Mouse (Mus musculus) NIH3T3 (cell line): ENCODE measurements around the gene Adam29.

Experiments
- DNase-seq: peaks from one replicate; pipeline ENCODE4 v3.0.0-alpha.2; 2012; ENCODE audit warnings: low read depth

Gene Adam29

GRCm38 (mm10) chr8:55906848-55907247 lies at the start of gene Adam29:
TSS of gene Adam29 (minus strand) at chr8:55906948.
- DNase-seq = no peak

DNA sequence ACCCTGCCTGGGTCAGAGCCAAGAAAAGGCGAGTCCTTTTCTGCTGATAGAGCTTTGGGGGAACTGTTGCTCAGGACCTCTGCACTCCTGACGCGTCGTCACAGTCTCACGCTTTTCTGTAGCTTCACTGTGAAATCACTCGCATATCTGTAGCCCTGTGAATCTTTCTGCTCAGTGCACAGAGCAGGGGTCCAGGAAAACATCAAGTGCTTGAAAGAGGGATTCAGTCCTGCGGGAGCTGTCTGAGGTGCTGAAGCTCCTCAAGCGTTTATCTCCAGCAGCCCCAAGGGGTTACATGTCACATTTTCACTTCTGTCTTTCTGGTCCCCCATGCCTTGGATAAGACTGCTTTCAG lies 33.8 kb upstream of the Adam29 start:
- peak; percentile 36 for DNase-seq

DNA sequence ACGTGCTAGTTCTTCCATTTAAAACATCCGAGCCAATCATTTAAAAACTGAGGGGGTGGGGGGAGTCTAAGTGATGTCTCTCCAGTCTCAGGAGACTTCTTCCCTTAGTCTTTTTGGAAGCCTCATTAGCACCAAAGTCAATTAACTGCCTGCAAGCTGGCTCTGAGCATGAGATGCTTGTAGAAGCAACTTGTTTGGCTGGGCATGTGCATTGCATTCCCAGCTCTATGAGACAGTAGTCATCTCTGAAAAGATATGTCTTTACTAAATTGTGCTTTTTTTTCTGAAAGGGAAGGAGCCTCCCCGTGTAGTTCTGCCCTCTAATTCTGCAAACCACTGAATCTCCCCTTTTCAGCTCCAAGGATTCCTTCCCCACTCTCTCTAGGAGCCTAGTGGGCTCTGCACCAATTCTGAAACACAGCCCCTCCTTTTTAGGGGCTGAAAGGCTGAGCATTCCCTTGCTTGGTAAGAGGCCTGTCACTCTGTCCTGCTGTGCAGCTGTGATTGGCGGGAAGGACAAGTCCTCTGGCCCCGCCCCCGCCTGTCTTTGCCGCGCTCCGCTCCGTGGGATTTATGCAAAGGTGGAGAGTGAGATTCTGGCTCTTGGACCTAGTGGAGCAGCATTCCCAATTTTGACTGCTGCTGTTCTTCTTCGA lies 33.2 kb upstream of the Adam29 start, which contains the start of gene Glra3:
Gene Glra3 (plus strand): TSS at position 591 of the 656 bp plus-strand sequence.
- DNase-seq = no peak
